Mouse (Mus musculus): ENCODE results near the gene Thap2. TPM values are rescaled to one million over a fixed set of nuclear protein-coding genes. Genes with fewer than 3 reads are reported as not detected.

Gene Thap2
- total and polyA plus RNA-seq, 3 experiments = 5.0 to 9.3 (median 7.9) TPM

DNA sequence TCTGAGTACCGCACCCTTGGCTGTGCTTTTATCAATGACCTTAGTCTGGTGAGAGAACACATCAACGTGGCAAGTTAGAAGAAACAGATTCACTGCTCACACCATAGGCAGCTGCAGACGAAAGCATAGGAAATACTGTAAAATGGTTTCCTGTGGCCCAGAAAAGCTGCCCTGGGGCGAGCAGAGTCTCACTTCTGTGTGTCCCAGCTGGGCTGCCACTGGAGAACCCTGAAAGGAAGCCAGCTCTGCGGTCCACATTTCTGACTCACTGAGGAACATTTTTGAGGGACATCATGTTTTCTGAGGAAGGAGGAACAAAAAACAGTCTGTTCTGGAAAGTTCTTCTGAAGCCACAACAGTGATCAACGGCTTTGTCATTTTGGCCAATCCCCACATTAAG is 55.7 kb downstream of the Thap2 start:
- Histone ChIP-seq H3K27me3 (ENCODE audit: control insufficient read depth, insufficient read depth, low read length) (no peaks in the 10 kb centered on the region), H3K79me2 (replicated peaks; ENCODE audit: control insufficient read depth, insufficient read depth, low read length) (no peaks in the 10 kb centered on the region), H3K9ac (ENCODE audit: low read depth, low read length) (no peak overlapping the region), H3K4me3 (no peak overlapping the region), H3K27ac (peak overlapping the region; percentile 64), H3K36me3 (ENCODE audit: control insufficient read depth, insufficient read depth, low read length) (peaks cover 3% of the 10 kb centered on the region), H3K4me1 (ENCODE audit: control insufficient read depth, insufficient read depth, low read length) (peaks cover 3% of the 10 kb centered on the region)
- 0 out of 2 replicates have a peak, but pooled peaks have one; percentile 48 for TF ChIP-seq EP300 (IDR thresholded peaks at IDR 0.05; ENCODE audit: insufficient read depth, low read depth, low read length)
- no peak for TF ChIP-seq CTCF (IDR thresholded peaks at IDR 0.05)
- TF ChIP-seq POLR2A (IDR thresholded peaks at IDR 0.05; ENCODE audit: insufficient read depth, low read depth, low read length) = no peak
- peak; percentile 70 to 72 for DNase-seq
- WGBS = 35% methylated on average over 6 of the region's 6 CpGs
- intact Hi-C loops (cut with DNase I) = no loop called here

DNA sequence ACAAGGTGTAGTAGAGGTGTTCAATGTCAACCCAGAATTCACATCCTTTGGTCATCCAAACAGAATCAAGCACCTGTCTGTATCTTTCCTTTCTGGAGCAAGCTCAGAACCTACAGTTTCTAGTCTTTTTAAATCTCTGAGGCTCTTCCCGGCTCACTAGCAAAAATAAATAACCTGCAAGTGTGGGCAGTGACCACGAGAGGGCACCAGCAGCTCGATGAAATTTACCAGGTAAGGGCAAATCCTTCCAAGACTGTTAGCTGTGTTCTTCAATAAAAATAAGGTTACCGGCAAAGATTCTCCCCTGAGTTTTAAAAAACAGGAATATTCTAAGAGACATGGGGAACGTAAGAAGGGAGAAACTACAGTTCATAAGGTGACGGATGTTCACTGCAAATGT is 60.9 kb downstream of the Thap2 start:
- peak; percentile 68 to 74 for DNase-seq
- Histone ChIP-seq H3K4me1 (ENCODE audit: control insufficient read depth, insufficient read depth, low read length) (peaks cover under 1% of the 10 kb centered on the region; the same call in 1 of the 2 replicates), H3K36me3 (ENCODE audit: control insufficient read depth, insufficient read depth, low read length) (no peaks in the 10 kb centered on the region), H3K9ac (ENCODE audit: low read depth, low read length) (no peak overlapping the region), H3K27ac (no peak overlapping the region), H3K79me2 (replicated peaks; ENCODE audit: control insufficient read depth, insufficient read depth, low read length) (no peaks in the 10 kb centered on the region), H3K4me3 (no peak overlapping the region), H3K27me3 (ENCODE audit: control insufficient read depth, insufficient read depth, low read length) (no peaks in the 10 kb centered on the region)
- intact Hi-C loops (cut with DNase I) = loop anchor here (1.0 to 2.0 kb wide), 4 partner anchors 62 to 874 kb away; partner anchors contain the start of genes Thap2 and Zfc3h1
- peak; percentile 90 for TF ChIP-seq CTCF (IDR thresholded peaks at IDR 0.05)
- TF ChIP-seq POLR2A (IDR thresholded peaks at IDR 0.05; ENCODE audit: insufficient read depth, low read depth, low read length) = no peak
- peak; percentile 76; the same call in 1 of the 2 replicates for TF ChIP-seq EP300 (IDR thresholded peaks at IDR 0.05; ENCODE audit: insufficient read depth, low read depth, low read length)
- WGBS = 8% methylated on average over 6 of the region's 6 CpGs

DNA sequence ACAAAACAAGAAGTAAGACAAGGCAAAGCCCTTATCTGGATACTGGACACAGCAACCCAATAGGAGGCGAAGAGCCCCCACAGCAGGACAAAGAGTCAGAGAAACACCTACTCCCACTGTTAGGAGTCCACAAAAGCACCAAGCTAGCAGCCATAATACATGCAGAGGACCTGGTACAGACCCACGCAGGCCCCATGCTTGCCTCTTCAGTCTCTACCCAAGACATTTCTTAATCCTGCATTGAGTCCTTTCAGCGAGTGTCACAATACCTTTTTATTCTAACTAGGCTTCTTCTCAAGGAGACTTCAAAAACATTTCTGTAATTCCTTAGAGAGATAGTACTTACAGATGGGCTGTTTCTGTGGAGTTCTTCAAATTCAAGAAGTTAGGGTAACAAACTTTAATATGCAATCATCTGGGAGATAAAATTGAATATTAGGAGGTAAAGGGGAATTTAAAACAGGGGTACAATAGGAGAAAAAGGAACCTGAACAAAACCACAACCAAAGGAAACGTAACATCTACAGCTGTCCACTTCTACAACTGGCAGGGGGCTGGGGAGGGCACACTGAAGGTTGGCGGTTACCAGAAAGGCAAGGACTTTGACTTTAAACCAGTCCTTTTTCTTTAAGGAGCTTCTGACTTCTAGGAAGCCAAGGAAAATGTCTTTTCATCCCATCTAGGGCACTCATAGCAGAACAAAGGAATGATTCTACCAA is 62.8 kb downstream of the Thap2 start:
- Histone ChIP-seq H3K79me2 (replicated peaks; ENCODE audit: control insufficient read depth, insufficient read depth, low read length) (no peaks in the 10 kb centered on the region), H3K4me1 (ENCODE audit: control insufficient read depth, insufficient read depth, low read length) (no peaks in the 10 kb centered on the region), H3K4me3 (no peak overlapping the region), H3K27me3 (ENCODE audit: control insufficient read depth, insufficient read depth, low read length) (no peaks in the 10 kb centered on the region), H3K27ac (no peak overlapping the region), H3K36me3 (ENCODE audit: control insufficient read depth, insufficient read depth, low read length) (no peaks in the 10 kb centered on the region; the same call in 1 of the 2 replicates), H3K9ac (ENCODE audit: low read depth, low read length) (no peak overlapping the region)
- no peak for DNase-seq
- 84% methylated on average over 5 of the region's 5 CpGs for WGBS
- intact Hi-C loops (cut with DNase I) = loop anchor here (2.0 kb wide), 3 partner anchors 63 to 875 kb away; partner anchors contain the start of genes Thap2 and Zfc3h1
- TF ChIP-seq POLR2A (IDR thresholded peaks at IDR 0.05; ENCODE audit: insufficient read depth, low read depth, low read length) (no peak), CTCF (IDR thresholded peaks at IDR 0.05) (no peak), EP300 (IDR thresholded peaks at IDR 0.05; ENCODE audit: insufficient read depth, low read depth, low read length) (no peak)

Other genes with a start within 250 kb of the Thap2 start
- not detected for gene Tph2, start 199.4 kb downstream of the Thap2 start, total RNA-seq (2021)
- not detected in 2 replicates for gene Tph2, start 199.4 kb downstream of the Thap2 start, polyA plus RNA-seq (2012; rRNA removed)
- 10 to 100 TPM; 42.7 to 56.9 TPM for gene Tbc1d15, start 133.0 kb downstream of the Thap2 start, total RNA-seq (2021)
- 6.7 and 21.8 TPM in 2 replicates for gene Tbc1d15, start 133.0 kb downstream of the Thap2 start, polyA plus RNA-seq (2012; rRNA removed)
- gene Rab21, start 68.8 kb downstream of the Thap2 start, total RNA-seq (2021) = 10 to 100 TPM; 75.0 to 80.1 TPM
- gene Rab21, start 68.8 kb downstream of the Thap2 start, polyA plus RNA-seq (2012; rRNA removed) = 29.9 and 50.4 TPM in 2 replicates
- gene Tmem19, start 21.9 kb downstream of the Thap2 start, total RNA-seq (2021) = 10 to 100 TPM; 12.1 to 15.1 TPM
- gene Tmem19, start 21.9 kb downstream of the Thap2 start, polyA plus RNA-seq (2012; rRNA removed) = 8.6 and 11.5 TPM in 2 replicates
- 10 to 100 TPM; 13.3 TPM for gene Zfc3h1, start 516 bp upstream of the Thap2 start, total RNA-seq (2021)
- 13.7 and 29.3 TPM in 2 replicates for gene Zfc3h1, start 516 bp upstream of the Thap2 start, polyA plus RNA-seq (2012; rRNA removed)
- not detected for gene A930009A15Rik, start 185.5 kb upstream of the Thap2 start, total RNA-seq (2021)
- gene A930009A15Rik, start 185.5 kb upstream of the Thap2 start, polyA plus RNA-seq (2012; rRNA removed) = not detected in 2 replicates
- under 1 TPM in 1 of 2 experiments, not detected in 1; 0.05 TPM for gene Lgr5, start 203.3 kb upstream of the Thap2 start, total RNA-seq (2021)
- 0.25 and 0.32 TPM in 2 replicates for gene Lgr5, start 203.3 kb upstream of the Thap2 start, polyA plus RNA-seq (2012; rRNA removed)

All from heart, adult 2 months (tissue).